Mouse (Mus musculus) ES-E14 (cell line): ENCODE measurements around the gene Hebp2.

Experiments used
- CHD2 ChIP-seq: IDR thresholded peaks from 2 replicates; pipeline ENCODE4 v1.6.1; 2014; ENCODE audit warnings: mild to moderate bottlenecking, low read depth, low read length, inconsistent platforms
- HCFC1 ChIP-seq: IDR thresholded peaks from 2 replicates; pipeline ENCODE4 v1.6.1; 2012; ENCODE audit warnings: low read length, inconsistent platforms, borderline replicate concordance; ENCODE audit not compliant: insufficient read depth
- MAFK ChIP-seq: IDR thresholded peaks from 2 replicates; pipeline ENCODE4 v1.6.1; 2014; ENCODE audit warnings: mild to moderate bottlenecking, low read depth, low read length, inconsistent platforms; ENCODE audit not compliant: insufficient read depth
- ZC3H11A ChIP-seq: IDR thresholded peaks from 2 replicates; pipeline ENCODE4 v1.6.1; 2012; ENCODE audit warnings: low read depth, mild to moderate bottlenecking, inconsistent platforms, low read length, borderline replicate concordance
- ZNF384 ChIP-seq: IDR thresholded peaks from 2 replicates; pipeline ENCODE4 v1.6.1; 2012; ENCODE audit warnings: low read depth, low read length, inconsistent platforms

DNA sequence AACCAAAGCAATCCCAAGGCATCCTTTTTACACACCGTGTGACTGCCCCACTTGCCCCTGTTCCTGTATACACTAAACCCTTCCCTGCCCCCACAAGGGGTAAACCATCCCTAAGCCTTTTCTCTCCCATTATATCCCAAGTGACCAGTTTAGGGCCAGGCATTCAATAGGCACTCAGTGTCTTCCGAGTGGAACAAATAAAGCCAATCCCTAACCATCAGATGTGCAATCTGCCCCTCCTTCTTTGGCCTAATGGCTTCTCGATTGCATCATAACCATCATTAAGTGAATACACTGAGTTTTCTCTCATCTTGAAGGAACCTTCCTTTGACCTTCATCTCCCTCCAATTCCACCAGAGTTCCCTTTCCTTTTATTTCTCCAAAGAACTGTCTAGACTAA, 43.9 kb downstream of the Hebp2 start:
- TF ChIP-seq MAFK (no peak), ZNF384 (no peak), ZC3H11A (no peak), HCFC1 (no peak), CHD2 (no peak)
